18 mouse cellular contexts compared by ENCODE assay signal in genomic region chr14:77773331-77773730, GRCm38 (mm10).
"Had no signal": no experiment of that assay in that cellular context is flagged by ENCODE, and none has a peak within 500 bp of the region (broad histone marks: within the 10 kb centered on the region; RNA-seq: fewer than 3 reads in every experiment).

No protein-coding gene starts in this region.

- H3K36me3 ChIP-seq: liver, embryonic 15.5 days; lung, embryonic 15.5 days; midbrain, embryonic 13.5 days; midbrain, embryonic 15.5 days; neural tube, embryonic 12.5 days; stomach, embryonic 15.5 days had no signal

- H3K9me3 ChIP-seq: liver, embryonic 15.5 days; lung, embryonic 15.5 days; midbrain, embryonic 13.5 days; midbrain, embryonic 15.5 days; neural tube, embryonic 12.5 days; stomach, embryonic 15.5 days had no signal

- H3K4me1 ChIP-seq: liver, embryonic 15.5 days; lung, embryonic 15.5 days; neural tube, embryonic 12.5 days; stomach, embryonic 15.5 days had no signal

- DNase-seq: liver, postnatal 0 days; lung, adult 2 months; lung, postnatal 14 days; lung, postnatal 36 days; right cerebral cortex, postnatal 14 days; thymus, adult 2 months; thymus, postnatal 14 days; thymus, postnatal 36 days had no signal

- H3K27me3 ChIP-seq: liver, embryonic 15.5 days; midbrain, embryonic 13.5 days; midbrain, embryonic 15.5 days; neural tube, embryonic 12.5 days; stomach, embryonic 15.5 days had no signal

- ATAC-seq: liver, postnatal 0 days; midbrain, embryonic 13.5 days; midbrain, embryonic 15.5 days had no signal

- H3K9ac ChIP-seq: liver, embryonic 15.5 days; liver, postnatal 0 days; lung, embryonic 15.5 days; midbrain, embryonic 13.5 days; midbrain, embryonic 15.5 days; neural tube, embryonic 12.5 days; stomach, embryonic 15.5 days had no signal

- H3K4me2 ChIP-seq: liver, embryonic 15.5 days; lung, embryonic 15.5 days; midbrain, embryonic 11.5 days; midbrain, embryonic 13.5 days; midbrain, embryonic 15.5 days; neural tube, embryonic 12.5 days; stomach, embryonic 15.5 days had no signal

- H3K27ac ChIP-seq: liver, embryonic 15.5 days; lung, embryonic 15.5 days; macrophage; midbrain, embryonic 13.5 days; midbrain, embryonic 15.5 days; neural tube, embryonic 12.5 days; stomach, embryonic 15.5 days; stomach, postnatal 0 days had no signal

- H3K4me3 ChIP-seq: liver, embryonic 15.5 days; lung, embryonic 15.5 days; megakaryocyte, embryonic 14.5 days; midbrain, embryonic 13.5 days; midbrain, embryonic 15.5 days; neural tube, embryonic 12.5 days; stomach, embryonic 15.5 days had no signal
